Comparison of ENCODE assay signal across 9 mouse cellular contexts in genomic region chr5:117000770-117001201, GRCm38 (mm10).
DNase-seq lines count a peak whose midpoint lies in the region; ATAC-seq and TF ChIP-seq lines count a peak whose summit lies in the region.
"Had no signal": no experiment of that assay in that cellular context is flagged by ENCODE, and none has a peak within 500 bp of the region (broad histone marks: within the 10 kb centered on the region; RNA-seq: fewer than 3 reads in every experiment).

No protein-coding gene starts in this region.

- H3K9ac ChIP-seq in forebrain, postnatal 0 days = 0 out of 2 replicates have a peak overlapping the region, but pooled peaks have one; percentile 14
- no peak overlapping the region for H3K9ac ChIP-seq in heart, postnatal 0 days (replicated peaks; ENCODE audit: low read depth, low read length)
- no peak overlapping the region for H3K9ac ChIP-seq in liver, embryonic 12.5 days
- H3K9ac ChIP-seq: limb, embryonic 12.5 days had no signal

- ATAC-seq in forebrain, postnatal 0 days = peak; percentile 50
- ATAC-seq in heart, postnatal 0 days (ENCODE audit: insufficient read depth, low read depth) = peak; percentile 89
- ATAC-seq in liver, embryonic 12.5 days = no peak

- no peaks in the 10 kb centered on the region for H3K36me3 ChIP-seq in forebrain, postnatal 0 days (ENCODE audit: insufficient read depth)
- H3K36me3 ChIP-seq in heart, postnatal 0 days (replicated peaks; ENCODE audit: control insufficient read depth, insufficient read depth, low read length) = no peaks in the 10 kb centered on the region
- no peaks in the 10 kb centered on the region for H3K36me3 ChIP-seq in liver, embryonic 12.5 days
- H3K36me3 ChIP-seq: limb, embryonic 12.5 days had no signal

- peak; percentile 78 for TF ChIP-seq EP300 in heart, postnatal 0 days (IDR thresholded peaks at IDR 0.05; ENCODE audit: low read depth)

- no peaks in the 10 kb centered on the region for H3K9me3 ChIP-seq in forebrain, postnatal 0 days (ENCODE audit: low read length)
- H3K9me3 ChIP-seq in heart, postnatal 0 days (replicated peaks; ENCODE audit: control insufficient read depth, low read length) = no peaks in the 10 kb centered on the region
- H3K9me3 ChIP-seq in liver, embryonic 12.5 days (replicated peaks) = peaks cover 42% of the 10 kb centered on the region
- H3K9me3 ChIP-seq: limb, embryonic 12.5 days had no signal

- no peaks in the 10 kb centered on the region for H3K27me3 ChIP-seq in forebrain, postnatal 0 days (ENCODE audit: insufficient read depth, low read length)
- H3K27me3 ChIP-seq in heart, postnatal 0 days (ENCODE audit: control insufficient read depth, insufficient read depth, low read length) = no peaks in the 10 kb centered on the region
- H3K27me3 ChIP-seq in liver, embryonic 12.5 days (replicated peaks) = no peaks in the 10 kb centered on the region
- H3K27me3 ChIP-seq: limb, embryonic 12.5 days had no signal

- no peak for TF ChIP-seq CTCF in forebrain, postnatal 0 days (IDR thresholded peaks at IDR 0.05; ENCODE audit: low read depth)
- no peak for TF ChIP-seq CTCF in heart, postnatal 0 days (IDR thresholded peaks at IDR 0.05; ENCODE audit: low read depth)

- no peak overlapping the region; the same call in 1 of the 2 replicates for H3K4me3 ChIP-seq in forebrain, postnatal 0 days (ENCODE audit: low read depth, low read length)
- H3K4me3 ChIP-seq in heart, postnatal 0 days (ENCODE audit: low read depth, low read length) = no peak overlapping the region
- no peak overlapping the region for H3K4me3 ChIP-seq in liver, embryonic 12.5 days
- H3K4me3 ChIP-seq: limb, embryonic 12.5 days had no signal

- peak overlapping the region; percentile 39 for H3K4me2 ChIP-seq in forebrain, postnatal 0 days (ENCODE audit: low read depth)
- H3K4me2 ChIP-seq in heart, postnatal 0 days (ENCODE audit: low read depth, low read length) = peak overlapping the region; percentile 22
- no peak overlapping the region for H3K4me2 ChIP-seq in liver, embryonic 12.5 days
- H3K4me2 ChIP-seq: limb, embryonic 12.5 days had no signal

- peak; percentile 18 for DNase-seq in adrenal gland, postnatal 25 days
- DNase-seq in adrenal gland, postnatal 36 days = no peak
- peak; percentile 63 for DNase-seq in forebrain, postnatal 0 days
- DNase-seq in heart, postnatal 0 days (ENCODE audit: low spot score) = peak; percentile 63
- peak; percentile 55 to 64 for DNase-seq in layer of hippocampus, postnatal 14 days (ENCODE audit: low spot score in 2 of 2)
- DNase-seq in retina, postnatal 7 days (ENCODE audit: low read depth, low spot score) = peak; percentile 45
- DNase-seq in lung, postnatal 4 days = no peak

- H3K27ac ChIP-seq in forebrain, postnatal 0 days (ENCODE audit: low read depth, low read length) = peak overlapping the region; percentile 11; the same call in 1 of the 2 replicates
- H3K27ac ChIP-seq in heart, postnatal 0 days (ENCODE audit: low read depth) = peak overlapping the region; percentile 72
- no peak overlapping the region for H3K27ac ChIP-seq in liver, embryonic 12.5 days
- H3K27ac ChIP-seq: limb, embryonic 12.5 days had no signal

- H3K4me1 ChIP-seq in forebrain, postnatal 0 days (ENCODE audit: insufficient read depth) = peaks cover 10% of the 10 kb centered on the region; the same call in 1 of the 2 replicates
- H3K4me1 ChIP-seq in heart, postnatal 0 days (ENCODE audit: control insufficient read depth, insufficient read depth) = 0 out of 2 replicates have a peak, but pooled peaks cover 6% of the 10 kb centered on the region
- H3K4me1 ChIP-seq in liver, embryonic 12.5 days = no peaks in the 10 kb centered on the region
- H3K4me1 ChIP-seq: limb, embryonic 12.5 days had no signal

- WGBS in forebrain, postnatal 0 days = 8% methylated on average over 20 of the region's 20 CpGs
- WGBS in heart, postnatal 0 days = 36% methylated on average over 20 of the region's 20 CpGs
- WGBS in liver, embryonic 12.5 days (ENCODE audit: insufficient replicate concordance) = 77% methylated on average over 20 of the region's 20 CpGs

Comparison
In these comparisons a context has a peak if more than half of its experiments do, and no peak if none do; other contexts are left out.
1. DNase-seq: peak in adrenal gland, postnatal 25 days (single experiment), forebrain, postnatal 0 days (single experiment), heart, postnatal 0 days (single experiment), layer of hippocampus, postnatal 14 days (2 of 2) and retina, postnatal 7 days (single experiment); none in adrenal gland, postnatal 36 days (0 of 2) and lung, postnatal 4 days (0 of 2).